Mouse (Mus musculus) neural tube, embryonic 12.5 days (tissue): ENCODE results near the gene Cst8. TPM values are rescaled to one million over a fixed set of nuclear protein-coding genes. Genes with fewer than 3 reads are reported as not detected.
"Not testable (repeated sequence)": the region's sequence is repeated elsewhere in the genome, so short reads cannot be mapped to it uniquely, and the experiment has no call there.

ENCODE experiments used
- ATAC-seq: fragments of 200-750 bp; cut with Nextera tagmentation; 2 replicates; pipeline ENCODE4 v1.8.0; 2017; ENCODE audit warnings: low read depth, mild to moderate bottlenecking, moderate TSS enrichment, moderate library complexity; ENCODE audit not compliant: low FRiP score
- H3K27ac ChIP-seq: fragments of 300-500 bp; sonication (generic); 2 replicates; pipeline ENCODE4 v1.5.1; 2016
- H3K27me3 ChIP-seq: fragments of 300-500 bp; sonication (generic); replicated peaks from 2 replicates; pipeline ENCODE4 v1.6.1; 2016; ENCODE audit warnings: mild to moderate bottlenecking
- H3K36me3 ChIP-seq: fragments of 300-500 bp; sonication (generic); 2 replicates; pipeline ENCODE4 v1.6.1; 2016; ENCODE audit warnings: mild to moderate bottlenecking
- H3K4me1 ChIP-seq: fragments of 300-500 bp; sonication (generic); 2 replicates; pipeline ENCODE4 v1.6.1; 2016
- H3K4me2 ChIP-seq: fragments of 300-500 bp; sonication (generic); replicated peaks from 2 replicates; pipeline ENCODE4 v1.6.1; 2016; ENCODE audit warnings: mild to moderate bottlenecking
- H3K4me3 ChIP-seq: fragments of 300-500 bp; sonication (generic); 2 replicates; pipeline ENCODE4 v1.5.1; 2016
- H3K9ac ChIP-seq: fragments of 300-500 bp; sonication (generic); 2 replicates; pipeline ENCODE4 v1.6.1; 2016; ENCODE audit warnings: mild to moderate bottlenecking
- H3K9me3 ChIP-seq: fragments of 300-500 bp; sonication (generic); 2 replicates; pipeline ENCODE4 v1.6.1; 2016; ENCODE audit warnings: mild to moderate bottlenecking
- WGBS: fragments of 180-500 bp; shearing (Covaris S2); methylation state at CpG from one replicate; pipeline ENCODE4 v1.1.7; 2016; 5-methylcytosine and 5-hydroxymethylcytosine counted together
- polyA plus RNA-seq: library from polyadenylated mRNA; unstranded; fragments of >200 nt; fragmentation: Nextera tagmentation; extraction: Ambion mirVana; gene quantifications from 2 replicates; pipeline ENCODE4 v1.2.1, GENCODE M21; 2016

Gene Cst8
- polyA plus RNA-seq = not detected in 2 replicates

DNA sequence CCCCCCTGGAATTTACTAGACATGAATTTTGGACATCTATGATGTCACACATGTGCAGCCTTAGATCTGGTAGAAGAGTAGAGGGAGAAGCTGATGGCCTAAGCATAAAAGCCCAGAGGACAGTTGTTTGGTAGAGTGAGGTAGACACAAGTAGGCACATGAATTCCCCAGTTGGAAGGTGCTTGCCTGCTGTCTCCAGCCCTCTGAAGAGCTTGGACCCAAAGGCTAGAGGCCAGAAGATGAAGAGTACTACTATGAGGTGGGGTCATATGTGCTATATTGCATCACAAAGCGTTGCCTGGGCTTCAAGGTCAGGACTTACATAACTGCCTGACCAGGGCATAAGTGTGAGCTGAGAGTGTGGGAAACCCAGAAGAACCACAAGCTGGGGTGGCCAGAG is at the start of gene Cst8:
Gene Cst8 (plus strand): TSS at position 301 of the 400 bp plus-strand sequence.
- 89% methylated on average over 1 of the region's 1 CpGs for WGBS
- no peak within 1 kb of the TSS for H3K4me2 ChIP-seq
- no peaks in the 10 kb centered on the region for H3K4me1 ChIP-seq
- no peaks in the 10 kb centered on the region for H3K27me3 ChIP-seq
- H3K9ac ChIP-seq = no peak within 1 kb of the TSS
- no peak within 1 kb of the TSS for H3K27ac ChIP-seq
- ATAC-seq = no peak
- H3K36me3 ChIP-seq = no peaks in the 10 kb centered on the region
- no peaks in the 10 kb centered on the region for H3K9me3 ChIP-seq
- H3K4me3 ChIP-seq = no peak within 1 kb of the TSS

- WGBS = 79% methylated on average over 1 of the region's 1 CpGs
- Histone ChIP-seq H3K4me1 (no peaks in the 10 kb centered on the region), H3K9ac (no peak within 1 kb of the TSS), H3K27ac (no peak within 1 kb of the TSS), H3K36me3 (no peaks in the 10 kb centered on the region), H3K4me2 (no peak within 1 kb of the TSS), H3K9me3 (no peaks in the 10 kb centered on the region), H3K4me3 (no peak within 1 kb of the TSS), H3K27me3 (no peaks in the 10 kb centered on the region)
- ATAC-seq = no peak
Measured at GRCm38 (mm10) chr2:148750058-148750457, 48.5 kb upstream of the Cst8 start, which contains the start of gene Cstl1. Cstl1 (plus strand) TSS chr2:148750358.

DNA sequence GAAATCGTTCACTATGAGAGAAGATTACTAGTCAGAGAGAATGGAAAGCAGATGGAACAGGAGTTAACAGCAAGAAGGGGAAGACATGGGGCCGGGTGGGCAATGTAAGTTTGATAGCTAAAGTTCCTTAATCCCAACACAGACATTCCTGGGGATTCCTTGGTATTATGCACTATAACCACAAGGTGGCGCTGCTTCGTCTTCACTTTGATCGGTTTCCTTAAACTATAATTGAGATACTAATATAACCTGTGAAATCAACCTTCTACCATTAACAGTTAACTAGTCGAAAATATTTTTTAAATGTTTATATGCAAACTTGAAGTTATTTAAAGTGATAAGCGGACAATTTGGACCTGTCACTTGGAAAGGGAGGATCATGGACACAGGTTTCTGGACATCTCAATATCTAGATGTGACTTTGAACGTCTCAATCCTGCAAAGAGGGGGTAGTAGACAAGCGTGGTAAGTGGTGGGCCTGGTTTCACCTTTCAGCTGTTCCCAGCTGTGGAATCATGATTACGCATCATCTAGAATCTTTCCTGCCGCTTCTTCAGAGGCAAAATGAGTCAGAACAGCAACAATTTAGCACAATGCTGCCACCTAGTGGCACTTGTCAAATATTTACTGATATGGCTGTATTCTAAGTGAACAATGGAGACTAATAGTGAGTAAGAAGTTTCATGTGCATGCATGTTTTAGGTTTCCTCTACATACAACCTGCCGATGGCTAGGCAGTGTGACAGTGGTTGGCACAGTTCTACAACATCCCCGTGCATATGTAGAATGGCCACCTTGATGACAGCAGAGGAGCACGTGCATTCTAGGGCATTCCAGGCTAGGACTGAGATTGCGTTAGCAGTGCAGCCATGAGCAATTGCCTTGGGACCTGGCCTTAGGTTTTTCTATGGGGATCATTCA is 46.4 kb upstream of the Cst8 start:
- Histone ChIP-seq H3K4me3 (no peak overlapping the region), H3K9me3 (no peaks in the 10 kb centered on the region), H3K4me1 (no peaks in the 10 kb centered on the region), H3K27ac (no peak overlapping the region), H3K4me2 (peak overlapping the region; percentile 55), H3K27me3 (no peaks in the 10 kb centered on the region), H3K36me3 (no peaks in the 10 kb centered on the region), H3K9ac (0 out of 2 replicates have a peak overlapping the region, but pooled peaks have one; percentile 33)
- peak; percentile 86 for ATAC-seq
- 18% methylated on average over 15 of the region's 15 CpGs for WGBS

- Histone ChIP-seq H3K27me3 (no peaks in the 10 kb centered on the region), H3K9me3 (no peaks in the 10 kb centered on the region), H3K36me3 (no peaks in the 10 kb centered on the region), H3K27ac (no peak overlapping the region), H3K4me2 (no peak overlapping the region), H3K9ac (no peak overlapping the region), H3K4me1 (no peaks in the 10 kb centered on the region), H3K4me3 (no peak overlapping the region)
- ATAC-seq = no peak
- WGBS = 86% methylated on average over 1 of the region's 1 CpGs
Measured at GRCm38 (mm10) chr2:148754310-148754846, 44.2 kb upstream of the Cst8 start.

DNA sequence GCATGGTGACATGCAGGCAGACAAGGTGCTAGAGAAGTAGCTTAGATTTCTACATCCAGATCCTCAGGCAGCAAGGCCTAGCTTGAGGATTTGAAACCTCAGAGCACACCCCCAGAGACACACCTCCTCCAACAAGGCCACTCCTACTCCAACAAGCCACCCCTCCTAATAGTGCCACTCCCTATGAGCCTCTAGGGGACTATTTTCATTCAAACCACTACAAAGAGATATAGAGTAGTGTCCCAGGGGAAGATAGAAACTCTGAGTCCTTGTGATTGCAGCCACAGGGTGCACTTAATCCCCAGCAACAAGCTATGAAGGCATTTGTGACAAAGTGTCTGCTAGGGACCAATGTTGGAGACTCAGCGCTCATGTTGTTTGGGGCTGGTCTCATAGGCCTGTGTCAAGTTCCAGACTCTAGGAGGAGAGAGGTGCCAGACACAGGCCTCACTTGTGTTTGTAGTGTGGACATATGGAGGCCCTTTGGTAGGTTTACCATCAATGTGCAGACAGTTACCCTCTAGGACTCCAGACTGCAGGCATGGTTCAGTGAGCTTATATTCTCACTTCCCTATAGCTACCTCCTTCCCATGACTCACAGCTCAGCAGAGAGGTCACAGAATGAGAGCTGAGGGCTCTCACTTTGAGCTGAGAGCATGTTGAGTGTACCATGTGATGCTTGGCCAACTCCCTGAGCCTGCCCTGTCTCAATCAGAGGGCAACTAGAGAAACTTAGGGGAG is 34.8 kb upstream of the Cst8 start:
- no peak for ATAC-seq
- Histone ChIP-seq H3K27me3 (no peaks in the 10 kb centered on the region), H3K4me1 (no peaks in the 10 kb centered on the region), H3K9ac (no peak overlapping the region), H3K9me3 (no peaks in the 10 kb centered on the region), H3K36me3 (no peaks in the 10 kb centered on the region), H3K4me3 (no peak overlapping the region), H3K4me2 (no peak overlapping the region), H3K27ac (no peak overlapping the region)
- WGBS = 89% methylated on average over 1 of the region's 1 CpGs

- not testable (repeated sequence) for H3K4me3 ChIP-seq, H3K9ac ChIP-seq, H3K4me2 ChIP-seq, H3K36me3 ChIP-seq, H3K27ac ChIP-seq, H3K27me3 ChIP-seq, ATAC-seq, H3K4me1 ChIP-seq, H3K9me3 ChIP-seq
- WGBS = 83% methylated on average over 4 of the region's 4 CpGs
Measured at GRCm38 (mm10) chr2:148771397-148771796, 27.2 kb upstream of the Cst8 start, which contains the start of gene Cst11. Cst11 (minus strand) TSS chr2:148771497.

DNA sequence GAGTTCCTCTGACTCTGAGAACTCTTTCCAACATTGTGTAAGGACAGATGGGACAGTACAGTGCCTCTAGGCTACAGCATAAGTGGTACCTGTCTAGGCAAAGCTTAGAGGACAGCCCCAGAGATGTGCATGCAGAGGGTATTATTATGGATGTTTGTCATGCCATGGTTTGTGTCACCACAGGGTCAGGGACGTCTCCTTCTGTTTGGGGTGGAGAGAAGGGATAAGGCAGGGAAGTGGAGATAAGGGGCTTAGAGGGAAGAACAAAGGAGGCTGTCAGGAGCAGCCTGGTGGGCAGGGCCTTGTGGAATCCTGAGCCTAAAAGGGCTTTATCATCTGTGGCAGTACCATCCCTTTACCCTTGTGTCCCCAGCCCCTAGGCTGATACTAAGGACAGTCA is 16.9 kb upstream of the Cst8 start, which contains the start of gene 8030411F24Rik:
Gene 8030411F24Rik (plus strand): TSS at position 301 of the 400 bp plus-strand sequence.
- H3K9me3 ChIP-seq = no peaks in the 10 kb centered on the region
- no peak within 1 kb of the TSS for H3K4me2 ChIP-seq
- WGBS = 32% methylated on average over 1 of the region's 1 CpGs
- no peaks in the 10 kb centered on the region for H3K36me3 ChIP-seq
- no peak within 1 kb of the TSS for H3K9ac ChIP-seq
- no peak within 1 kb of the TSS for H3K27ac ChIP-seq
- no peaks in the 10 kb centered on the region for H3K4me1 ChIP-seq
- ATAC-seq = no peak
- no peaks in the 10 kb centered on the region for H3K27me3 ChIP-seq
- H3K4me3 ChIP-seq = no peak within 1 kb of the TSS

DNA sequence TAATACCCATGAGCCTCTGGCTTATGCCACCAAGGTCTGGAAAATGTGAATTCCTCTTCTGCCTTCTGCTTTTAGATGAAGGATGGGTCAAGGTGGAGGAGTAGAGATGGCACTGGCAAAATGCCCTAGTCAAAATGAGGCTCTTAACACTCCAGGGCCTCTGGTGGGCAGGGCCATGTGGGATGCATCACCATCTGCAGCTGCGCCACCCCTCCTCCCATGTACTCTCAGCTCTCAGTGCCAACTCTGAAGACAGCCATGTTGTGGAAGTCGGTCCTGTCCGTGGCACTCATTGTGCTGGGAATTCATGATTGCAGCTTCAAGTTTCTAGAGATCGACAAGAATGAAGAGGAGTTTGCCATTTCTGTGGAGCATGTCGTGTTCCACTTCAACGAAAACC is 9.4 kb upstream of the Cst8 start, which contains the start of gene Cst12:
Gene Cst12 (plus strand): TSS at position 220 of the 400 bp plus-strand sequence.
- Histone ChIP-seq H3K9me3 (no peaks in the 10 kb centered on the region), H3K27ac (no peak within 1 kb of the TSS), H3K36me3 (no peaks in the 10 kb centered on the region), H3K4me2 (no peak within 1 kb of the TSS), H3K27me3 (no peaks in the 10 kb centered on the region), H3K4me3 (no peak within 1 kb of the TSS), H3K9ac (no peak within 1 kb of the TSS), H3K4me1 (no peaks in the 10 kb centered on the region)
- WGBS = 91% methylated on average over 6 of the region's 6 CpGs
- ATAC-seq = no peak

DNA sequence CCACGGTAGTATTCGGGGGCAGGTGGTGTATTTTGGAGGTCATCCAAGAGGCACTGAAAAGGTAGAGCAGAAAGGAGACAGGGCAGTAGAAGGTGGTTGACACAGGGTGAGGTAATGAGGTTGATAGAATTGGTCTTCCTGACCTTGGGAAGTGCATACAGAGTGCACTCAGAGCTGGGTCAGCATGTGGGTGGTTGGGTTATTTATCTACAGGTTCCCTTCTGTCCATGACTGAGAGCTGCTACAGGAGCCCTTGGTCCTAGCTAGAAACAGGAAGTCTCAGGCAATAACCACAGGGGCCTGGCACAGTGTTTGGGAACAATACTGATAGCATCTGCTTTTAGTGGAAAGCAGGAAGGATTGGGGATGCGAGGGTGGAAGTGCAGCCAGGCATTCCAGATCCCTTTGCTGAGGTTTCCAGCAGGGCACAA is 2.9 kb downstream of the Cst8 start:
- WGBS = 76% methylated on average over 3 of the region's 3 CpGs
- Histone ChIP-seq H3K9ac (no peak overlapping the region), H3K27ac (no peak overlapping the region), H3K4me3 (no peak overlapping the region), H3K4me2 (no peak overlapping the region), H3K27me3 (no peaks in the 10 kb centered on the region), H3K9me3 (no peaks in the 10 kb centered on the region), H3K36me3 (no peaks in the 10 kb centered on the region), H3K4me1 (no peaks in the 10 kb centered on the region)
- no peak for ATAC-seq

DNA sequence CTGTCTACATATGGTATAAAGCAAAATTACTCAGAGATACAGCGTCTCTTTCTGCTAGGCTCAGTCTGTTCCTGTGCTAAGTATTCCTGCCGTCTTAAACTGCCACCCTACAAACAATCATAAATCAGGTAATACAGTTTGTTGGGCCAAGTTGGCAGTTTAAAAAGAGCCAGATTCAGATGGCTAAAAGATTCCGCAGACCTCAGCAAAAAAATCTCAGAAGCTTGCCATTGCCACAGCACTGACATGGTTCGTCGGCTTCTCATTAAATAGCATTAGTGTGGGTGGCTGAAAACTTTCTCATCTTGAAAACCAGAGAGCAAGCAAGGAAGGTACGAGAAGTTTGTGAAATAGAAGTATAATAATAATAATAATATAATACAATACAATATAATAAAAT is 8.1 kb downstream of the Cst8 start:
- Histone ChIP-seq H3K4me1 (no peaks in the 10 kb centered on the region), H3K27ac (no peak overlapping the region), H3K4me3 (no peak overlapping the region), H3K9me3 (no peaks in the 10 kb centered on the region), H3K27me3 (no peaks in the 10 kb centered on the region), H3K4me2 (no peak overlapping the region), H3K9ac (no peak overlapping the region), H3K36me3 (no peaks in the 10 kb centered on the region)
- WGBS = 75% methylated on average over 6 of the region's 6 CpGs
- ATAC-seq = no peak

DNA sequence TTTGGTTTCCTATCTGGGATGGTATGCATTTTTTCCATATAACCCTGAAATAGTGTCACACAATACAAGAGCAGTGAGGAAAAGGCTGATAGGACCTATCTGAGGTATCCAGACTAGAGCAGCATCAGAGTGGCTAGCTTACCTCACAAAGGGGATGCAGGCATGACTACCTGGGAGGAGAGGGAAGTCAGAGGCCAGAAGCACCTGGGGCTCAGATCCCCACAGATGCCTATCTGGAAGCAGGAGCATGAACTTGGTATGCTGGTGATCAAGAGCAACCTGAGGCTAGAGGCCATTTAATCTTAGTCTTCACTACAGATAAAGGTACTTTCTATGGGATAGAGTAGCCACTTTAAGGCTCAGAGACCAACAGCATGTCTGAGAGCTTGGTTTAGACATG is 21.3 kb downstream of the Cst8 start, which contains the start of gene Cst13:
Gene Cst13 (plus strand): TSS at position 173 of the 400 bp plus-strand sequence.
- H3K27me3 ChIP-seq = no peaks in the 10 kb centered on the region
- ATAC-seq = no peak
- no peak within 1 kb of the TSS for H3K27ac ChIP-seq
- no peaks in the 10 kb centered on the region for H3K4me1 ChIP-seq
- H3K36me3 ChIP-seq = no peaks in the 10 kb centered on the region
- H3K4me3 ChIP-seq = no peak within 1 kb of the TSS
- H3K9ac ChIP-seq = no peak within 1 kb of the TSS
- no peak within 1 kb of the TSS for H3K4me2 ChIP-seq
- no peaks in the 10 kb centered on the region for H3K9me3 ChIP-seq

DNA sequence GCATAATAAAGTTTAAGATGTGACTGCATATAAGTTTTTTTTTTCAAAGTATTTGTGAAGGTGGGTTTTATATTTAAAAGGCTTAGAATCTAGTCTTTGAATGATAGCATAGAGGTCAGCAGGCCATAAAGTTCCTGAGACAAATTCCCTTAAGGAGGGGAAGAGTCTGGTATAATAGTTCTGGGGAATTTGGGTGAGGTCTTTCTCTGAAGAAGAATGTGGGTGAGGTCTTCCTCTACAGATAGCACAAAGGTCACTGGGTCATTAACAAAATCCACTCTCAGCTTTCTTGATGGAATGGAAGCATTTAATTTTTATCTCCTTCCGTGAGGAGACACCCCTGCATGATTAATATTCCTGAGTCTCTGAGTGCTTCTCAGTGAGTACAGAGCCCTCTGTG is 27.4 kb downstream of the Cst8 start:
- H3K4me2 ChIP-seq = no peak overlapping the region
- WGBS = 74% methylated on average over 1 of the region's 1 CpGs
- H3K27ac ChIP-seq = no peak overlapping the region
- H3K9ac ChIP-seq = no peak overlapping the region
- no peaks in the 10 kb centered on the region for H3K27me3 ChIP-seq
- no peaks in the 10 kb centered on the region for H3K4me1 ChIP-seq
- no peak for ATAC-seq
- H3K9me3 ChIP-seq = no peaks in the 10 kb centered on the region
- H3K36me3 ChIP-seq = no peaks in the 10 kb centered on the region
- H3K4me3 ChIP-seq = no peak overlapping the region
